Mouse (Mus musculus) testis, adult 2 months (tissue): ENCODE measurements around the gene Dcp1b.

Experiments used
- CTCF ChIP-seq: fragments of 200-500 bp; IDR thresholded peaks from 2 replicates; pipeline ENCODE4 v1.5.1; 2012; ENCODE audit warnings: low read depth, mild to moderate bottlenecking, inconsistent platforms, low read length, moderate library complexity; ENCODE audit not compliant: control insufficient read depth, insufficient read depth, insufficient replicate concordance
- POLR2A ChIP-seq: fragments of 200-500 bp; IDR thresholded peaks from 2 replicates; pipeline ENCODE4 v1.6.1; 2012; ENCODE audit warnings: low read depth, mild to moderate bottlenecking, inconsistent platforms, low read length, moderate library complexity; ENCODE audit not compliant: control insufficient read depth

GRCm38 (mm10) chr6:119126991-119127390, 48.1 kb upstream of the Dcp1b start:
- TF ChIP-seq POLR2A (no peak), CTCF (no peak)
